Mouse (Mus musculus): ENCODE results near the gene Rara.

DNA sequence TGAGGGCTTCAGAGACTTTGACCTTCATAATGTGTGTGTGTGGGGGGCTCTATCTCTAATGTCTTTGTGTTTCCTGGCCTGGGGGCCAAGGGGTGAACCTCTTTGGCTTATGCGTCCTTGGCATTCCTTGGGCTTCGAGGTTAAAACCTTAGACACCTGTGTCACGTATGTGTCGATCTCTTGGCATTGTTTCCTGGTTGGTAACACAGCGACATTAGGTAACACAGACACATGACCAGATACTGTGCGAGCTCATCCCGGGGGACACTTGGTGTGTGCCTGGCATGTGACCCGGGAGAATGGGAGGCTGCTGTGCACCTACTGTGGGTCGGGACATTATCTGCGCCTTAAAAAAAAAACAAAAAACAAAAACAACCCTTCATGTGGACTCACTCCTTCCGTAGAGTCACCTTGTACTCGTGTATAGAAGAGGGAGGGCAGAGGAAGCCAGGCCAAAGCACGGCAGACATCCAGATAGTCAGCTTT is 26.3 kb downstream of the Rara start:
- TF ChIP-seq CTCF (IDR thresholded peaks at IDR 0.05; ENCODE audit: borderline replicate concordance, insufficient read depth, low read depth, low read length): no peak
- no peak for TF ChIP-seq POLR2A (IDR thresholded peaks at IDR 0.05; ENCODE audit: borderline replicate concordance, insufficient read depth, low read length)

All from cerebellum, adult 2 months (tissue).